Mouse (Mus musculus): ENCODE results near the gene Mall. TPM values are rescaled to one million over a fixed set of nuclear protein-coding genes. Genes with fewer than 3 reads are reported as not detected.
A peak's percentile ranks its signal among the peaks of the same experiment; 100 is the strongest.

The Mall gene
- polyA plus RNA-seq, 1 experiment from 2014 or later = 3.5 TPM

DNA sequence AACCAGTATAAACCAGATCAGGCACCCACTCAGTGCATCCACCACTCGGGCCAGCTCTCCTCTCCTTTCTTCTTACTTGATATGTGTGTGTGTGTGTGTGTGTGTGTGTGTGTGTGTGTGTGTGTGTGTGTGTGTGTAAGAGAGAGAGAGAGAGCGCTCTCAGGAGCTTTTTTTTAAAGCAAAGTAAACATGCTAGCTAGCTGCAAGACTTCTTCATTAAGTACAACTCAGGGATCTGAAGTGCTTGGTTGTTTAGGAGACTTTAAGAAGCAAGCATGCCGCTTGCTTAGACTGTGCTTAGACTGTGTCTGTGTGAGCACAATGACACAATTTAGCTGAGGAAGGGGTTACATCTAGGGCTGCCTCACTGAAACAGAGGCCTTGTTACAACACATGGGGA, 12.9 kb upstream of the Mall start:
- Histone ChIP-seq H3K27ac (ENCODE audit: low read depth) (0 out of 2 replicates have a peak overlapping the region, but pooled peaks have one; percentile 18), H3K9me3 (ENCODE audit: low read depth, low read length) (no peaks in the 10 kb centered on the region), H3K4me1 (ENCODE audit: insufficient read depth) (no peaks in the 10 kb centered on the region), H3K27me3 (ENCODE audit: insufficient read depth, low read length) (no peaks in the 10 kb centered on the region), H3K4me2 (no peak overlapping the region), H3K9ac (no peak overlapping the region), H3K36me3 (ENCODE audit: insufficient read depth) (peaks cover 5% of the 10 kb centered on the region; the same call in 1 of the 2 replicates), H3K4me3 (ENCODE audit: low read depth, low read length) (no peak overlapping the region)
- 57% methylated on average over 3 of the region's 3 CpGs for WGBS
- ATAC-seq (ENCODE audit: insufficient read depth) (no peak), DNase-seq (no peak)
- TF ChIP-seq CTCF (IDR thresholded peaks at IDR 0.05; ENCODE audit: low read depth) = no peak

DNA sequence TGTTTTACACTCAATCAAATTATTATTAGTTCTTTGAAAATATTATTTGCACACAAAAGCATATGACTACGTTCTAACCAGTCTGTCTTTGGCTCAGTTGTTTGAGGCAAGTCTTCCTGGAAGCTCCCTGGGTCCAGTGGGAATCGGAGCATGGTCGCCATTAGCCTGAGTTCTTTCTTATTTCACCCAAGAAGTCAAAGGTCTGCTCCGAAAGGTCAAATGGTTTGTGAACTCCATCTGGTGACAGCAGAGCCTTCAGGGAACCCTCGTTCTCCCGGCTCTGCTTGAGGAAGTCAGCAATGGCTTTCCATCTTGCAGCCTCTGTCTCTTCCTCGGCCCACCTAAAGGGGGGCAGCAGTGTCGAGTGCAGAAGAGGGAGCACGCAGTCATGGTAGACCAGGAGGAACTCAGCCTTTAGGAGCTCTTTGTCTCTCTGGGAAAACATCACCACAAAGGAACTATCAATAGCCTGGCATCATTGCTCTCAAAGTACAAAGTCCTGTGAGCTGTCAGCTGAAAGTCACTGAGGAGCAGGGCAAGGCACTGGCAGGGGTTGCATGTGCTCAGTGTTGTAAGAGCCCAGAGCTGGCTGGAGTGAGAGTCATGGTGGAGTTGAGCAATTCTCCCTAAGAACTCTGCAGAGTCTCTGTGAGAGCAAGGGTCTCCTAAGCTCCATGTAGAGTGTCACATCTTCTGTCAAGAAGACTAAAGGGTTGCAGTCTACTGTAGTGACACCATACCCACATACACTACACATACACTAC, 11.2 kb upstream of the Mall start:
- no peak for DNase-seq

GRCm38 (mm10) chr2:127737885-127738284, 8.2 kb upstream of the Mall start:
- no peaks in the 10 kb centered on the region for H3K4me1 ChIP-seq (ENCODE audit: insufficient read depth)
- 81% methylated on average over 3 of the region's 3 CpGs for WGBS
- H3K4me3 ChIP-seq (ENCODE audit: low read depth, low read length) = no peak overlapping the region
- H3K27ac ChIP-seq (ENCODE audit: low read depth) = no peak overlapping the region
- DNase-seq = no peak
- no peak overlapping the region for H3K4me2 ChIP-seq
- no peaks in the 10 kb centered on the region for H3K9me3 ChIP-seq (ENCODE audit: low read depth, low read length)
- no peak overlapping the region for H3K9ac ChIP-seq
- H3K36me3 ChIP-seq (ENCODE audit: insufficient read depth) = peaks cover 4% of the 10 kb centered on the region; the same call in 1 of the 2 replicates
- no peak for TF ChIP-seq CTCF (IDR thresholded peaks at IDR 0.05; ENCODE audit: low read depth)
- H3K27me3 ChIP-seq (ENCODE audit: insufficient read depth, low read length) = no peaks in the 10 kb centered on the region
- ATAC-seq (ENCODE audit: insufficient read depth) = no peak

More for the DNA sequence above, 11.2 kb upstream of the Mall start:
- Histone ChIP-seq H3K9ac (no peak overlapping the region), H3K36me3 (ENCODE audit: insufficient read depth) (peaks cover 5% of the 10 kb centered on the region; the same call in 1 of the 2 replicates), H3K4me1 (ENCODE audit: insufficient read depth) (no peaks in the 10 kb centered on the region), H3K4me3 (ENCODE audit: low read depth, low read length) (no peak overlapping the region), H3K4me2 (no peak overlapping the region), H3K27me3 (ENCODE audit: insufficient read depth, low read length) (no peaks in the 10 kb centered on the region), H3K27ac (ENCODE audit: low read depth) (no peak overlapping the region), H3K9me3 (ENCODE audit: low read depth, low read length) (no peaks in the 10 kb centered on the region)
- no peak for ATAC-seq (ENCODE audit: insufficient read depth)
- TF ChIP-seq CTCF (IDR thresholded peaks at IDR 0.05; ENCODE audit: low read depth) = no peak
- 79% methylated on average over 9 of the region's 9 CpGs for WGBS

- no peak for TF ChIP-seq CTCF (IDR thresholded peaks at IDR 0.05; ENCODE audit: low read depth)
- H3K9me3 ChIP-seq (ENCODE audit: low read depth, low read length) = no peaks in the 10 kb centered on the region
- H3K9ac ChIP-seq = no peak overlapping the region
- ATAC-seq (ENCODE audit: insufficient read depth) = no peak
- H3K36me3 ChIP-seq (ENCODE audit: insufficient read depth) = peaks cover under 1% of the 10 kb centered on the region; the same call in 1 of the 2 replicates
- no peak overlapping the region for H3K4me3 ChIP-seq (ENCODE audit: low read depth, low read length)
- H3K27me3 ChIP-seq (ENCODE audit: insufficient read depth, low read length) = no peaks in the 10 kb centered on the region
- no peak overlapping the region for H3K4me2 ChIP-seq
- no peaks in the 10 kb centered on the region for H3K4me1 ChIP-seq (ENCODE audit: insufficient read depth)
- DNase-seq = no peak
- WGBS = 61% methylated on average over 6 of the region's 6 CpGs
- H3K27ac ChIP-seq (ENCODE audit: low read depth) = no peak overlapping the region
These were observed 7.0 kb upstream of the Mall start for GRCm38 (mm10) chr2:127736631-127737209.

DNA sequence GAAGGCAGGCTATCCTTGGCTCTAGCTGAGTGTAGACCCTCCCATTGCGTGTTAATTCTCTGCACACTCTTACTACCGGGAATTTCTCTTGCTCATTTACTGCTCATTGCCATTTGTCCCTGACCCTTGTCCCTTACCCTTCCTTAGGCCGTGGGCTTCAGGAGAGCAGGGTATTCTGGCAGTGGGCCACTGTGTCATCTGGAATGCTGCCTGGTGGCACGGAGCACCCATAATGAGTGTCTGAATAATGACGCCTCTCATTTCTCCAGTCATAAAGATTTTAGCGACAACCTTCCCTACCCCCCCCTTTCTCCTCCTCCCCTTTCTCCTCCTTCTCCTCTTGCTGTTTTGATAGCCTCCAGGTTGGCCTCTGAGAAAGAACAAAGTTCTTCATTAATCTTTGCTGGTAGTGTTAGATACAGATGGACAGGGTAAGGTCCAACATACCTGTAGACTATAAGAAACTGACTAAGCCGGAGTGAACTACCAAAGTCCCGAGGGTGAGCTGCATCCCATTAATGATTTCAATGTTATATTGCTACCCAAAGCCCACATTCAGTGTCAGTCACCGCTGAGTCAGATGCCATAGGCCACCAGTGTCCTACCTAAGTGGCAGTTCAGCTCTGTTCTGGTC, 5.9 kb upstream of the Mall start:
- H3K27me3 ChIP-seq (ENCODE audit: insufficient read depth, low read length) = no peaks in the 10 kb centered on the region
- ATAC-seq (ENCODE audit: insufficient read depth) (no peak), DNase-seq (no peak)
- H3K4me3 ChIP-seq (ENCODE audit: low read depth, low read length) = no peak overlapping the region
- H3K4me2 ChIP-seq = no peak overlapping the region
- TF ChIP-seq CTCF (IDR thresholded peaks at IDR 0.05; ENCODE audit: low read depth) = no peak
- no peaks in the 10 kb centered on the region for H3K36me3 ChIP-seq (ENCODE audit: insufficient read depth)
- H3K9ac ChIP-seq = no peak overlapping the region
- no peak overlapping the region for H3K27ac ChIP-seq (ENCODE audit: low read depth)
- no peaks in the 10 kb centered on the region for H3K4me1 ChIP-seq (ENCODE audit: insufficient read depth)
- 69% methylated on average over 9 of the region's 9 CpGs for WGBS
- no peaks in the 10 kb centered on the region for H3K9me3 ChIP-seq (ENCODE audit: low read depth, low read length)

DNA sequence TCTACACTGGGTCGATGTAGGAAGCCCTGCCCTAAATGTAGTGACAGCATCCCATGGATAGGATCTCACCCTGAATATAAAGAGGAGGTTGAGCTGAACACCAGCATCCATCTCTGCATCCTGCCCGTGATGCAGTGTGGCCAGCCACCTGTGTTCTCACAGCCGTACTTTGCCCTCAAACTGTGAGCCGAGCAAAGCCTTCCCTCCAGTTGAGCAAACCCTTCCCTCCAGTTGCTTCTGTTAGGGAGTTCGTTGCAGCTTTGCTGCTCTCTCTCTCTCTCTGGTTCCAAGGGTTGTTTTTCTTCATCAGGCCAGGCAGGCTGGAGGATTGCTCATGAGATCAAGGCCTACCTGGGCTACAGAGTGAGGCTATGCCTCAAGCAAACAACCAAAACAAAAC, 5.2 kb upstream of the Mall start:
- no peak for ATAC-seq (ENCODE audit: insufficient read depth)
- 69% methylated on average over 5 of the region's 5 CpGs for WGBS

More for the DNA sequence above, 5.2 kb upstream of the Mall start:
- no peak overlapping the region for H3K4me3 ChIP-seq (ENCODE audit: low read depth, low read length)
- H3K4me1 ChIP-seq (ENCODE audit: insufficient read depth) = no peaks in the 10 kb centered on the region
- no peak for TF ChIP-seq CTCF (IDR thresholded peaks at IDR 0.05; ENCODE audit: low read depth)
- no peaks in the 10 kb centered on the region for H3K36me3 ChIP-seq (ENCODE audit: insufficient read depth)
- no peak overlapping the region for H3K27ac ChIP-seq (ENCODE audit: low read depth)
- no peak for DNase-seq
- no peaks in the 10 kb centered on the region for H3K9me3 ChIP-seq (ENCODE audit: low read depth, low read length)
- H3K27me3 ChIP-seq (ENCODE audit: insufficient read depth, low read length) = no peaks in the 10 kb centered on the region
- no peak overlapping the region for H3K4me2 ChIP-seq
- no peak overlapping the region for H3K9ac ChIP-seq
